Mouse (Mus musculus): ENCODE results near the gene Utp18.

DNA sequence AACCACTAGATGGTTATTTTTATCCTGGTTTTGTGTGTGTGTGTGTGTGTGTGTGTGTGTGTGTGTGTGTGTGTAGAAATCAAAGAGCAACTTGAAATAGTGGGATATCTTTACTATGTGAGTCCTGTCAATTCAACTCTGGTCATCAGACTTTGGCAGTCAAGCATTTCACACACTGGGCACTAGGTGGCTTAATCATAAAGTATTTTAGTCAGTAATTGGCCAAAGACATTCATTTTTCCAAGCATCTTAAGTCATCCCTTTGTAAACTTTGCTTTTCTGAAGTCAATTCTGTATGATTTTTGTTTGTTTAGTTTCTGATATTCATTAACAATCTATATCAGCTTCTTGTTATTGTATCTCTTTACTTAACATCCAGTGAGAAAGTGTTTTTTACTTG is 43.5 kb upstream of the Utp18 start:
- no peak for TF ChIP-seq CTCF (conservative IDR thresholded peaks at IDR 0.05; ENCODE audit: low read length)
- no peak for TF ChIP-seq POU5F1 (IDR thresholded peaks at IDR 0.05; ENCODE audit: borderline replicate concordance, low read length)
